Mouse (Mus musculus) lung, postnatal 0 days (tissue): ENCODE results near the gene Art2b.

Experiments
- CTCF ChIP-seq: IDR thresholded peaks from 2 replicates; pipeline ENCODE4 v1.5.1; 2016; ENCODE audit warnings: antibody characterized with exemption, mild to moderate bottlenecking
- EP300 ChIP-seq: IDR thresholded peaks from 2 replicates; pipeline ENCODE4 v1.6.1; 2016; ENCODE audit warnings: antibody characterized with exemption, mild to moderate bottlenecking, control low read depth

- TF ChIP-seq EP300: no peak
- TF ChIP-seq CTCF: no peak
These were observed 48.3 kb upstream of the Art2b start for GRCm38 (mm10) chr7:101633629-101634177.
